Mouse (Mus musculus) kidney, adult 11 months (tissue): ENCODE results near the gene Crtc3.
A peak's percentile ranks its signal among the peaks of the same experiment; 100 is the strongest.

ENCODE experiments used
- DNase-seq: peaks from one replicate; pipeline ENCODE4 v3.0.0; 2022

The Crtc3 gene

DNA sequence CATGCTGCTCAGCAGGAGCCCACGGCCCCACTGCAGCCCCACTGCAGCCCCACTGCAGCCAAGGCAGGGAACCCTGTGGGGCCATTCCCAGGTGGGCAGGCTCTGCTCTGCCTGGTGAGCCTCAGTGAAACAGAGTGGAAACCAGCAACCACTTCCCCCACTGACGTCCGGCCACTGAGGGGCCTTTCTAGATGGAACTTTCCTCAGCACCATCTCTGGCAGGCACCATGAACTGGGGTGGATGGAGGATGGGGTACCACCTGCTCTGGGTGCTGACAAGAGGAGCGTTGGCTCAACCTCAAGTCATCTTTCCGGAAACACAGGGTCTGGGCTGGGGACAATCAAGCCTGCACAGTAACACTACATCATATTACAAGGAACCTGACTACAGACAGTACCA, 90.8 kb downstream of the Crtc3 start:
- DNase-seq, result no peak

- DNase-seq, result no peak
Measured at GRCm38 (mm10) chr7:80589054-80589746, 99.5 kb downstream of the Crtc3 start.

GRCm38 (mm10) chr7:80587684-80588083, 101.0 kb downstream of the Crtc3 start:
- DNase-seq, result no peak

DNA sequence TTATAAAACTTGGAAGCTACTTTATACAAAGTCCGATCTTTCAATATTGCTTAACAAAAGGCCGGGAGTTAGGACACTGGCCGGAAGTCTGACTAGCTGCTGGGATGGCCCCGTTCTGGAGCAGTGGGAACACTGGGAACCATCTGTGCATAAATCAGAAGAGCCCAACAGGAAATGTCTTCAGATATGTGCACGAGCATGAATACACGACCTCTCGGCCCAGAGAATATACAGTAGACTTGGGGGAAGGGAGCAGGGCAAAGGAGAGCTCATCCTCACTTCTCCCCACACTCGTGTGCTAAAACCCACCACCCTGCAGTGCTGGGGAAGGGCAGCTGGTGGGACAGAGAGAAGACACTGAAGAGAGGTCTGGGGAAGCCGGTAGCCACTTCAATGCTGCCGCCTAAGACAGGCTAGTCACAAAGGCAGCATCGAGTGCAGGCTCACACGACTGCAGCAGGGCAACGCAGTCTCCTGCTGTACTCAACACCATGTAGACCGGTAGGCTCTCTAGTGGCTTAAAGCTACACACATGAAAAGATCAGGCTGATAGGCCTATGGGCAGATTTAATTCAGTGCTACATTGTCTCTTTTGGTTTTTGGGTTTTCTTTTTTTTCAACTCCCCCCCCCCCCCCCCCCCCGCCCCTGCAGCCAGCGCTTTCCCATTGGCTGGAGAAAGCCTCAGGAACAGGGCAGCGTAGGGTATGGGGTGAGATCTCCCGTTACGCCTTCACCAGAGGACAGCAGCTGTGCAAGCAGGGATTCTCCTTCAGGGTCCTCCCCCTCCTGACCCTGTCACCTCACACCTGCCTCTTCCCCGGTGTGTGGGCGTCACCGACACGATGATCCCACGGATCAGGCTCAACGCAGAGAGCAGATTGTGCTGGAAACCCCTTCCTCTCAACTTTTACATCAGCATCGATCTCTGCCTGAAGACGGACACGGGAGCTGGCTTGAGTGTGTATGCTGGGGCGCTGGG, 101.7 kb downstream of the Crtc3 start:
- peak; percentile 21 for DNase-seq

GRCm38 (mm10) chr7:80586161-80586560, 102.5 kb downstream of the Crtc3 start:
- DNase-seq, result no peak

DNA sequence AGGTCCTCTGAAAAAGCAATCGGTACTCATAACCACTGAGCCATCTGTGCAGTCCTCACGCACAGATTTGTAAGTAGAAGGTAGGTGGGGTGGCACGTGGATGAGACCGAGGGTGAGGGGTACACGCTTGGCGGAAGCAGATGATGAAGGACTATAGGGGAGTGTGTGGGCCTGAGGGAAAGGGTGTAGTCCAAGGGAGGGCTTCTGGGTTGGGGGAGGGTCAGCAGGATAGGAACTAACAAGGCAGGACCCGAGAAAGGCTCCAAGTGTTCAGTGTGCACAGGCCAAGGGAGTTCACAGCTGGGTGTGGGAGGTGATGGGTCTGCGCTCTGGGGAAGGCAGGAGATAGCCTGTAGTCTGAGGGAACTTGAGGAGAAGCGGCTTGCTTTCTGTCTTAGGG, 103.3 kb downstream of the Crtc3 start:
- DNase-seq, result no peak

- DNase-seq, result peak; percentile 24
Measured at GRCm38 (mm10) chr7:80583981-80584380, 104.7 kb downstream of the Crtc3 start.

- peak; percentile 45 for DNase-seq
Measured at GRCm38 (mm10) chr7:80582821-80583451, 105.7 kb downstream of the Crtc3 start.

- DNase-seq, result peak; percentile 16
Measured at GRCm38 (mm10) chr7:80580368-80580767, 108.3 kb downstream of the Crtc3 start.

DNA sequence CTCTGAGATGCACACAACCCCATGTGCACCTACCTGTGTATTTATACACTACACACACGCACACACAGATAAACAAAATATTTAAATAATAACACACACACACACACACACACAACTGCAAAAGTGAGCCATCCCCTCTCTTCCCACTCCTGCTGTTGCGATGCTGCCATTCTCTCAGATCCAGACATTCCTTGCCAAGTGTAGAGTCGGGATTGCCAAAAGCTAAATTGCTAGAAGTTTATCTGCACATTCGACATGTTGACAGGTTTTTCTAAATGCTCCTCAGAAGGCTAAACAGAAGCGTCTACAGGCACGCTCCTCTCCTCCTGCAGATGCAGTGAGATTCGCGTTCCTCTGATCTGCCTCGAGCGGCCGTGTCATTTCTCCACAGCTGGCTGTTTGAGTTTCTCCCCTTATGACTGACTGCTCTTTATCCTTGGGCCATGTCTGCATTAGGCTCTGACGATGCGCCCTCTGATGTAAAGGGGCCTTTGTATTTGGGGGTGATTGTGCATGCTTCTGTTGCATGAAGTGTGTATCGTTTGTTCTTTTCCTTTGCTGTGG, 111.2 kb downstream of the Crtc3 start:
- no peak for DNase-seq

GRCm38 (mm10) chr7:80576626-80577025, 112.1 kb downstream of the Crtc3 start:
- no peak for DNase-seq

GRCm38 (mm10) chr7:80575750-80576149, 112.9 kb downstream of the Crtc3 start:
- no peak for DNase-seq

- DNase-seq, result no peak
Measured at GRCm38 (mm10) chr7:80573076-80573475, 115.6 kb downstream of the Crtc3 start.

- DNase-seq, result no peak
Measured at GRCm38 (mm10) chr7:80567982-80568381, 120.7 kb downstream of the Crtc3 start.

GRCm38 (mm10) chr7:80561931-80562330, 126.7 kb downstream of the Crtc3 start:
- no peak for DNase-seq

DNA sequence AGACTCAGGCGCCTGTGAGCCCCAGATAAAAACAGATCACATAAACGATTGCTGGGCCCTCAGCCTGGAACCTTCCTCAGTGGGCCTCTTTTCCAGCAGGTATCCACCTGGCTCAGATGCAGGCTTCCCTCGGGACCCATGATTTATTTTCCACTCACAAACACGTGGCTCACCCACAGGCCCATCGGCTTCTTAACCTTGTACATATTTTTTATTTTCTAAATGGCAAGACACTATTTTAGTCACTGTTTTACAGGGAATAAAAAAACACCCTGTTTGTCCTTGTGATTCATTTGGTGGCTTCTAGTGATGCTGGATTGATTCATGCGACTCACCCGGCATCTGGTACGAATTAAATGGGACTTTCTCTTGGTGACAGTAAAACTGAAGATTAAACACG, 127.4 kb downstream of the Crtc3 start:
- DNase-seq, result no peak

DNA sequence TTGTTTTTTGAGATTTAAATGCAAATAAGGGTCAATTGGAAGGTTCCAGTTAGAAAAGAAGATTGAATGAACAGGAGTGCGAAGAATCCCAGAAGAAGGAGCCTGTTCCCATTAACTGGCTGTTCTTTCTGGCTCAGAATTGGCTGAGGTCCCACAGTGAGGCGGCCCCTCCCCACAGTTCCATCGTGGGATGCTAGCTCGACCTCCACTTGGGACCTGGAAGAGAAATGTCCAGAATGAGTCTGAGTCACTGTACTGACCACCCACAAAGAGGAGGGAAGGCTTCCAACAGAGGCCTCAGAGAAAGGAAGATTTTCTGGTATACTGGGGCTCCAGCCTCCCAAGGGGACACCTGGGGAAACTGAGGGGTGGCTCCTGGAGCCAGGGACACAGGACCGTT, 130.1 kb downstream of the Crtc3 start:
- DNase-seq, result no peak

- no peak for DNase-seq
Measured at GRCm38 (mm10) chr7:80558101-80558500, 130.6 kb downstream of the Crtc3 start.

DNA sequence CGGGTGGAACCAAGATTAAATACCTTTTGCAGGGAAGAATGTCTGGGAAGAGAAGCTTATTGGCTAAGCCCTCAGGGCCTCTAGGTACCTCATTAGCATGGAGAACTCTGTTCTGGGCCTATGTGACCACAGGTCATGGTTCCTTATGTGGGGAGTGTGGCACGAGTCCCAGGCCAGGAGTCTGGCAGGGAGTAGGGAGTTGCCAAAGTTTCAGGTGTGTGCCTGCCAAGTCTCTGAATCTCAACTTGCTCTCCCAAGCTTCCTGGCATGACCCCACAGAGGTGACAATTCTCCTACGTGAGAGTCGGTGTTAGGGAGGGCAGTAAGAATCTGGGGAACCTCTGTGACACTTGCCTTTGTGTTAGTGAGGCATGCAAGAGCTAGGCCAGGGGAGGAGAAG, 131.5 kb downstream of the Crtc3 start:
- DNase-seq, result peak; percentile 39

- no peak for DNase-seq
Measured at GRCm38 (mm10) chr7:80556166-80556565, 132.5 kb downstream of the Crtc3 start.

GRCm38 (mm10) chr7:80555146-80555545, 133.5 kb downstream of the Crtc3 start:
- DNase-seq, result no peak

DNA sequence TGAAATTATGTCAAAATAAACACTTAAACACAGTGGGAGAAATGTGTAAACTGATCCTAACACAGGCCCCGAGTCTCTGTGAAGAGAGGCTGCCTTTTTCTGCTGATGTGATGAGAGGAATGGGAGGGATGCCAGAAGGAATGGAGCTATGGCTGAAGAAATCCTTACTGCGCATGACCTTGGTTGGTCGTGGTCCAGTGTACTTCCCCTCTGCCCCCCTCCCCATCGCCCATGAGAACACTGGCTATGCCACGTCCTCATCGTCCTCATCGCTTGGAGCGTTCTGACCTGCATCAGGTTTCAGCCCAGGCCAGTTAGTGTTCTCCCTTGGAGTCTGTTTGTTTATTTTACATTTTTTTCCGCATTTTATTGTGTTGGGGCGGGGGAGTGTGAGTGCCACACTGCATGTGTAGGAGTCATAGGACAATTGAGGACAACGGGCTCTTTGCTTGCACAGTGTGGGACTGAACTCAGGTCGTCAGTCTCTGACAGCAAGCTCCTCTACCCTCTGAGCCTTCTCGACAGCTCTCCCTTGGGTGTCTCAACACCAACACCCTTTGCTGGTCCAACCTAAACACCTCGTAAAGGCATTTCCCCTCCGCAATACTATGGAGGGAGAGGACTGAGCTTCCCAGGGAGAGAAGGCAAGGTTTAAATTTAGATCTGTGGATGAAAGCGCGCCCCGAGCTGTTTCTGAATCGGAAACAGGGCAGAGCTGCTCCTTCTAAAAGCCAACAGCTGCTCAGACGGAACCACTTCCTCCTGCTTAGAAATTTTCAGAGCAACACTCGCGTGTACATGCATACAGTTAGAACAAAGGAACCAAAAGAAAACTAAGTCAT, 134.3 kb downstream of the Crtc3 start:
- peak; percentile 14 for DNase-seq
